Mouse (Mus musculus) hindbrain, embryonic 14.5 days (tissue): ENCODE measurements around the gene Zfp54. TPM values are rescaled to one million over a fixed set of nuclear protein-coding genes. Genes with fewer than 3 reads are reported as not detected.
"Not testable (repeated sequence)": the region's sequence is repeated elsewhere in the genome, so short reads cannot be mapped to it uniquely, and the experiment has no call there.

Experiments used
- ATAC-seq: fragments of 200-750 bp; cut with Nextera tagmentation; 2 replicates; pipeline ENCODE4 v1.8.0; 2017; ENCODE audit warnings: moderate number of reproducible peaks, mild to moderate bottlenecking, moderate TSS enrichment, moderate library complexity; ENCODE audit not compliant: low FRiP score
- DNase-seq: peaks from one replicate; pipeline ENCODE4 v3.0.0-alpha.2; 2015; ENCODE audit warnings: low spot score
- H3K27ac ChIP-seq: fragments of 300-500 bp; sonication (generic); 2 replicates; pipeline ENCODE4 v1.5.1; 2014; ENCODE audit warnings: mild to moderate bottlenecking, moderate library complexity
- H3K27me3 ChIP-seq: fragments of 300-500 bp; sonication (generic); 2 replicates; pipeline ENCODE4 v1.6.1; 2014; ENCODE audit warnings: mild to moderate bottlenecking, low read length, mixed read lengths; ENCODE audit not compliant: control insufficient read depth, insufficient read depth
- H3K36me3 ChIP-seq: fragments of 300-500 bp; sonication (generic); replicated peaks from 2 replicates; pipeline ENCODE4 v1.6.1; 2014; ENCODE audit not compliant: control insufficient read depth, insufficient read depth
- H3K4me1 ChIP-seq: fragments of 300-500 bp; sonication (generic); replicated peaks from 2 replicates; pipeline ENCODE4 v1.6.1; 2014; ENCODE audit warnings: antibody characterized with exemption, low read length, mixed read lengths; ENCODE audit not compliant: control insufficient read depth, insufficient read depth
- H3K4me2 ChIP-seq: fragments of 300-500 bp; sonication (generic); replicated peaks from 2 replicates; pipeline ENCODE4 v1.6.1; 2014; ENCODE audit warnings: mild to moderate bottlenecking, moderate library complexity
- H3K4me3 ChIP-seq: fragments of 300-500 bp; sonication (generic); replicated peaks from 2 replicates; pipeline ENCODE4 v1.5.1; 2014; ENCODE audit warnings: mild to moderate bottlenecking, low read length
- H3K9ac ChIP-seq: fragments of 300-500 bp; sonication (generic); 2 replicates; pipeline ENCODE4 v1.6.1; 2014
- H3K9me3 ChIP-seq: fragments of 300-500 bp; sonication (generic); 2 replicates; pipeline ENCODE4 v1.6.1; 2016; ENCODE audit warnings: low read length; ENCODE audit not compliant: control insufficient read depth
- WGBS: fragments of 180-500 bp; shearing (Covaris S2); extraction: QIAGEN DNeasy Blood & Tissue Kit; methylation state at CpG from one replicate; pipeline ENCODE4 v1.1.7; 2014; 5-methylcytosine and 5-hydroxymethylcytosine counted together
- polyA plus RNA-seq: library from polyadenylated mRNA; unstranded; fragments of >200 nt; fragmentation: Nextera tagmentation; extraction: Ambion mirVana; gene quantifications from 2 replicates; pipeline ENCODE4 v1.2.1, GENCODE M21; 2014

The Zfp54 gene
- polyA plus RNA-seq, 1 experiment from 2014 or later, result 6.3 TPM

DNA sequence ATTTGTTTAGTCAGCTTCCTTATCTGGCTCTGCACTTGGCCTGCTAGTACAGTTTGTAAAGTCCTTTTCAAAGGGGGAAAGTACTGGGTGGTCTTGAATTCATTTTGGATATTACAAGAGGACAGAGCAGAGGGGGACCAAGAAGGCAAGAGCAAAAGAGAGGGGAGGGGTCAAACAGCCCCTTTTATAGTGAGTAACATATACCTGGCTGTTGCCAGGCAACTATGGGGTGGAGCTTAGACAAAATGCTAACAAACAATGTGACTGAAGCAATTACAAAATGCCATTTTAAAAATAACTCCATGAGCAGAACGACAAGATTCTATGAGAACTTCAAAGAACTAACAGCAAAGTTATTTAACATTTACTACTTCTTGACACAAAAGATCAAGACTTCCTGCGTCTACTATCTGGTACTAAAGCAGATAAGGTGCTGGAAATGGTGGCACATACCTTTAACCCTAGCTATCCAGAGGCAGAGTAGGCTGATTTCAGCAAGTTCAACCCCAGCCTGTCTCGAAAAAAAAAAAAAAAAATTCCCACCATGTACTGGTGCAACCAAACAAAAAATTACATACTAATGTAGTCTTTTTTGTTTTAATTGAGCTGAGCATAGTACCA, 49.1 kb downstream of the Zfp54 start:
- Histone ChIP-seq H3K27me3 (no peaks in the 10 kb centered on the region), H3K27ac (no peak overlapping the region), H3K9me3 (no peaks in the 10 kb centered on the region), H3K4me2 (no peak overlapping the region), H3K9ac (no peak overlapping the region), H3K4me3 (no peak overlapping the region), H3K36me3 (no peaks in the 10 kb centered on the region), H3K4me1 (no peaks in the 10 kb centered on the region)
- DNase-seq (no peak), ATAC-seq (no peak)
- 71% methylated on average over 3 of the region's 3 CpGs for WGBS

- Histone ChIP-seq H3K4me1 (no peaks in the 10 kb centered on the region), H3K9ac (no peak overlapping the region), H3K4me2 (no peak overlapping the region), H3K9me3 (no peaks in the 10 kb centered on the region), H3K36me3 (no peaks in the 10 kb centered on the region), H3K27me3 (no peaks in the 10 kb centered on the region), H3K27ac (no peak overlapping the region), H3K4me3 (no peak overlapping the region)
- DNase-seq (no peak), ATAC-seq (no peak)
- 64% methylated on average over 2 of the region's 2 CpGs for WGBS
Observed at GRCm38 (mm10) chr17:21472653-21473307, 49.8 kb downstream of the Zfp54 start.

DNA sequence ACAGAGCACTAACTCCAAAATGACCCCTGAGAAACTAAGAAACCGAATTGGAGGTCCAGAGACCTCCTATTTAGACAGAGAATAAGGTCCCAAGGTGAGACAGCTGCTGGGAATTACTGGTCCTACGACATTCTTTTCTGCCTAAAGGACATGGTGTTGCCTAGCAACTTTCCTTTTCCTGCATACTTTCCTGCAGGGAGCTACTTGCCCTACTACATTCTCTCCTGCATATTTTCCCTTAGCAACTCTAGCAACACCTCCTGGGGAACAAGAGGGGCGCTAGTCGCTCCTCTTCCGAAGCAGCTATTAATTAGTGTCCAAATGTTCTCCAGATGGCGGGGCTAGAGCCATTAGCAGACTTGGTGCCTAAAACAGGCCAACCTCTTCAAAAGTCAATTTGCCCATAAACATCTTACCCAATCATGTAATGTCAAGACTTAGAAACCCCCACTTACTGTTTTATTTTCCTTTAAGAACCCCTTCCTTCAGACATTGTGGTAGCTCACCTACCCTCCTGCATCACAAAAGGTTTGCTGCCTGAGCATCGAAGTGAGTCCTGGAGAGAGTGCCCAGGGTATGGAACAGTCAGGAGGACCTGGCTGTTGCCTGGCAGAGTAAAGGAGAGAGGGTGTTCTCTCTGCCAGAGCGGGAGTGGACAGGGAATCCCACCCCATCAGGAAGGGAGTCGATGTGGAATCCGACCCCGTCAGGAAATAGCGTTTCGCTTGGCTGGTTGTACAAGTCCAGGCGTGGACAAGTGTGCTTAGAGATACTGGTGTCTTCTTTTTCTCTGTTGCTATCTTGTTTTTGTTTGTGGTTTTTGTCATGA, 50.5 kb downstream of the Zfp54 start:
- DNase-seq (no peak), ATAC-seq (no peak)
- Histone ChIP-seq H3K9ac (no peak overlapping the region), H3K36me3 (no peaks in the 10 kb centered on the region), H3K4me3 (no peak overlapping the region), H3K4me1 (no peaks in the 10 kb centered on the region), H3K9me3 (no peaks in the 10 kb centered on the region), H3K27me3 (no peaks in the 10 kb centered on the region), H3K27ac (no peak overlapping the region), H3K4me2 (no peak overlapping the region)
- WGBS, result 31% methylated on average over 14 of the region's 14 CpGs

DNA sequence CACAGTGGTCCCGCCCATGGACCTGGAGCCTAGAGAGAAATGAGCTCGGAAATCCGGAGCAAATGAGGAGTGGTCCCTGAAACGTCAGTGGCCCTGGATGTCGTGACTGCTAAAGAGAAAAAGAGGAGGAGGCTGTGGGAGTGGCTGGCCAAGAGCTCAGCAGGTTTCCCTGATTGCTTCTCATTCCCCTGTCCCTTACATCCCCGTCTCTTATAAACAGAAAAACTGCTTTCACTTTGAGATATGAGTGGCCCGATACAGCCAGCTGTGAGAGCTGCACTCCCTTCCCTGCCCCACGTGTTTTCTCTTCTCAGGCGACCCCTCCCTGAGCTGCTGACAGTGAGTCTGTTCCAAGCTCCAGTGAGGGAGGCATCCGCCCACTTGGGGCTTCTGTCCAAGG, 51.7 kb downstream of the Zfp54 start:
- not testable (repeated sequence) for ATAC-seq, H3K4me3 ChIP-seq, H3K9ac ChIP-seq, H3K27ac ChIP-seq, DNase-seq, H3K4me1 ChIP-seq, H3K27me3 ChIP-seq, H3K4me2 ChIP-seq, H3K9me3 ChIP-seq, H3K36me3 ChIP-seq
- 31% methylated on average over 9 of the region's 10 CpGs for WGBS

DNA sequence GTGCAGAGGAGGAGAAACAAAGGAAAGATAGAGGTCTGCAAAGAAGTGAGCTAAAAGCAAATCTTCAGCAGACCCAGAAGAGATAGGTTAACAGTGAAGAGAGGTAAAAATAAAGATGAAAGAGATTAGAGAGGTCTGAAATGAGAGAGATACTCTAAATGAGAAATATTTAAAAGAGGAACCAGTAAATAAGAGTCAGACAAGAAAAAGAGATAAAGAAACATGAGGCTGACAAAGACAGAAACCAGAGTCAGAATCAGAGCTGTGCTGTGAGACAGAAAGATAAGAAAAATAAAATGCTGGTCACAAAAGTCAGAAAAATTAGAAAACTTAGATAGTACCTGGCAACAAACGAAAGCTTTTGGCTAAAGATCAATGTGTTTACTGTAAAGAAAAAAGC, 52.3 kb downstream of the Zfp54 start:
- not testable (repeated sequence) for H3K4me2 ChIP-seq, DNase-seq, H3K9ac ChIP-seq, H3K4me3 ChIP-seq, H3K27ac ChIP-seq, H3K4me1 ChIP-seq, ATAC-seq, H3K27me3 ChIP-seq, H3K9me3 ChIP-seq, H3K36me3 ChIP-seq
- WGBS, result 100% methylated on average over 1 of the region's 1 CpGs

DNA sequence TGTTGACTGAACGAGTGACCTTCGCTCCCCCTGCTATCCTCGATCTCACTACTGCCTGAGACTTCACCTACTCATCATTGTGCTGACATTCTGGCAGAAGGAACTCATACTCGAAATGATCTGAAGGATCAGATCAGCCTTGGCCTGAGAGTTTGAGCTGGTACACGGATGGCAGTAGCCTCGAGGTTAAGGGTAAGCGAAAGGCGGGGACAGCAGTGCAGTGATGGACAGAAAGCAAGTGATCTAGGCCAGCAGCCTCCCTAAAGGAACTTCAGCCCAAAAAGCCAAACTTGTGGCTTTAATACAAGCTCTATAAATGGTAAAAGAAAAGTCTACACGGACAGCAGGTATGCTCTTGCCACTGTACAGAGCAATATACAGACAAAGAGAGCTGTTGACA, 53.3 kb downstream of the Zfp54 start:
- DNase-seq, H3K9ac ChIP-seq, H3K27ac ChIP-seq, H3K4me1 ChIP-seq, H3K4me3 ChIP-seq, H3K9me3 ChIP-seq, H3K27me3 ChIP-seq, ATAC-seq, H3K4me2 ChIP-seq, H3K36me3 ChIP-seq: not testable (repeated sequence)
- 83% methylated on average over 4 of the region's 9 CpGs for WGBS

GRCm38 (mm10) chr17:21478103-21478777, 55.2 kb downstream of the Zfp54 start:
- ATAC-seq, DNase-seq, H3K9ac ChIP-seq, H3K27me3 ChIP-seq, H3K4me3 ChIP-seq, H3K4me2 ChIP-seq, H3K4me1 ChIP-seq, H3K27ac ChIP-seq, H3K9me3 ChIP-seq, H3K36me3 ChIP-seq: not testable (repeated sequence)
- 75% methylated on average over 8 of the region's 10 CpGs for WGBS
